Mouse (Mus musculus) WW6 (cell line): ENCODE results near the gene Clca3b.
"Not testable (repeated sequence)": the region's sequence is repeated elsewhere in the genome, so short reads cannot be mapped to it uniquely, and the experiment has no call there.

Source experiments
- DNase-seq: peaks from one replicate; pipeline ENCODE4 v3.0.0-alpha.2; 2013; ENCODE audit warnings: low read depth, low spot score

Gene Clca3b

GRCm38 (mm10) chr3:144849014-144849556 is at the start of gene Clca3b:
Clca3b (minus strand) TSS chr3:144849357.
- not testable (repeated sequence) for DNase-seq

DNA sequence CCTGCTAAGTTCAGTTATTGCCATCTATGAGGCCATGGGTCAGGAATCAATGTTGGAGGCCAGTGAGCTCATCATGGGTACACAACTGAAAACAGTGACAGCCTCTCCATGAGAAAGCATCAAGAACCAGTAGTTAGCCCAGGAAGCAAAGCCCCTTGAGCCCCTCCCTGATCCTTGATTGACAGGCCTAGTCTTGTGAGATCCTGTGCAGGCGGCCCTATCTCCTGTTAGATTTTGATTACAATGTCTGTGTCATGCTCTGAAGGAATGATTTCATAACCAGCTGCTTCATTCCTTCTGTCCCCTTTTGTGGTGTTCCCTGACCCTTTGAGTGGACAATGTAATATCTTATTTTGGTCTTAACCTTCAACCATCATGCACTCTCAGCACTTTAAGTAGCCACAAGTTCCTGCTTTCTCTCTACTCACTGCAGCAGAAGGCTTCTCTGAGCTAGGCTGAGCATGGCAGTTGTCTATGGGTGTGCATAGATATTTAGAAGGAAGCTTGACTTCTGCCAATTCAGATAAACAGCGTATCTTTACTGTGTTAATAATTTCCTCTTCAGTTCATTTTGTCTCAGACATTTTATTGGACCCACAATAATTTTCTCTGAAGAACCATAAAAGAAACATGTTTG is 48.0 kb upstream of the Clca3b start:
- no peak for DNase-seq

DNA sequence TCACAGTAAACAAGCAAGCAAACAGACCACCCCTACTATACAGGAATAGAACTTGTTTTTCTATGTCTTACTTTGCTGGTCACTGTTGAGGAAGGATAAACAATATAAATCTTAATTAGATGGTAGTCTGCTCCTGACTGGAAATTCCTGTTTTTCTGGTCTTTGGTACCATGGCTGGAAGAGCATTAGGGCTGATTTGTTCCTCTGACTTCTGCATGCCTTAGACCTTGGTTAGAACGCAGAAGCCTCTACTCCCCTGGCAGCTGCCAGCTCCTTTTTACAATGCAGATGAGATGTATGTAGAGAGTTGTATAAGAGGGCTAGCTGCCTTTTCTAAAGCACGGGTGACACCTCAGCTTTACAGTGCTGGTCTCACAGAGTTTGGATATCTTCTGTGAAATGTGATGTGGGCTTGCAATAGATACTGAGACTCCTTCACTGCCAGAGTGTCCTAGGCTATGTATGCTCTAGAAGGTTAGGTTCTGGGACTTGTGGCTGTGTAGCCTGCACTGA is 41.1 kb upstream of the Clca3b start:
- no peak for DNase-seq

GRCm38 (mm10) chr3:144886957-144887356 is 37.8 kb upstream of the Clca3b start:
- DNase-seq: no peak

- DNase-seq: not testable (repeated sequence)
Measured at GRCm38 (mm10) chr3:144872012-144872411, 22.9 kb upstream of the Clca3b start.

GRCm38 (mm10) chr3:144849584-144849983 is 427 bp upstream of the Clca3b start:
- no peak for DNase-seq

- DNase-seq: no peak
Measured at GRCm38 (mm10) chr3:144827257-144827656, 21.9 kb downstream of the Clca3b start.

DNA sequence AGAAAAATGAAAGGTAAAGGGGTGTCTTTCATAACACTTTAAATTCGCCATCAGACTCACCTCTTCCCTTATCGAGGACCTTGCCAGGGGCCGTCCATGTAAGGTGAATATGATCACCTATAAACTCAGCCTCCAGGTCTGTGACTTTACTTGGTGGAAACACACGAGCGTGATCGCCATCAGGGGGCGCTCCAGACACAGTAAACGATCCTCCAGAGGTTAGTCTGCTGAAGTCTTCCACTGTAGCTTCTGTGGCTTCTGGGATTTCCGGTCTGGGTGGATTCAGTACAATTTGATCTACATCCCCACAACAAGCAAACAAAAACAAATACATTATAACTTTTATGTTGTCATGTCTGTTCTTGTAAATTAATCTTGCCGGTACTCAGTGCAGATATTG is 24.0 kb downstream of the Clca3b start:
- DNase-seq: peak; percentile 39

- no peak for DNase-seq
Measured at GRCm38 (mm10) chr3:144823331-144823730, 25.8 kb downstream of the Clca3b start.

GRCm38 (mm10) chr3:144820632-144821031 is 28.5 kb downstream of the Clca3b start:
- DNase-seq: no peak

- DNase-seq: not testable (repeated sequence)
Measured at GRCm38 (mm10) chr3:144819219-144819618, 29.9 kb downstream of the Clca3b start, which contains the start of gene Clca3a2. Clca3a2 (minus strand) TSS chr3:144819494.

DNA sequence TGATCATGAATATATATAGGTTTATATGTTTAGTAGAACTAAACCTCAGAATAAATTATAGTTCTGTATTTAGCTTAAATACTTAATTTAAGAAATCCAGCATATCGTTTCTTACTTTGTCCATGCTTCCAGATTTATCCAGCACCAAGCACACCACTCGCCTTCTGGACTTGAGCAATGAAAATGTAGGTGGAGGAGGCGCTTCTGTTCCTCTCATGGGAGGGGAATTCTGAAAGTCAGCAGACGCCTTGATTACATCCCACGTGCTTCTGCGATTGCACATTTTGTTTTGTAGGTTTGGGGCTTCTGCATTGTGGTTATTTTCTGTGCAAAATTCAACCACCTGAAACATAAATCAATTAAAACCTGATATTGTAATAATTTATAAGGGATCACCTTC is 35.8 kb downstream of the Clca3b start:
- not testable (repeated sequence) for DNase-seq

DNA sequence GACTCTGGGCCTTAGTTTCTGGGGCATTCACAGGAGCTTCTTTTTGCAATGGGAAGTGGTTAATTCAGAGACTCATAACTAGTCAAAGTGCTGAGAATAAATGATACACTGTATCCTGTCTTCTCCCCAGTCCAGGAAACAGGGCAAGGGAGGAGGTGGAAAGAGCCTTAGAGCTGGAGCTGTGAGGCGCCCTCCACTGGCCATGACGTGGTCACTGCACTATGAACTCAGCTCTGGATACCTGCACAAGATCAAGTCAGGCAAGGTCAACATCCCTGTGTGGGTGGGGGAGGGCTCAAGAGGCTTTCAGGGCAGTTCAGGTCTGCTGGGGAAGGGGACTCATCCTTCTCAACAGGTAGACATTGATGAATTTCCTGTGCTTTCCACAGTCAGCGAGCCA is 37.3 kb downstream of the Clca3b start:
- no peak for DNase-seq

- not testable (repeated sequence) for DNase-seq
Measured at GRCm38 (mm10) chr3:144808153-144808925, 40.8 kb downstream of the Clca3b start.

DNA sequence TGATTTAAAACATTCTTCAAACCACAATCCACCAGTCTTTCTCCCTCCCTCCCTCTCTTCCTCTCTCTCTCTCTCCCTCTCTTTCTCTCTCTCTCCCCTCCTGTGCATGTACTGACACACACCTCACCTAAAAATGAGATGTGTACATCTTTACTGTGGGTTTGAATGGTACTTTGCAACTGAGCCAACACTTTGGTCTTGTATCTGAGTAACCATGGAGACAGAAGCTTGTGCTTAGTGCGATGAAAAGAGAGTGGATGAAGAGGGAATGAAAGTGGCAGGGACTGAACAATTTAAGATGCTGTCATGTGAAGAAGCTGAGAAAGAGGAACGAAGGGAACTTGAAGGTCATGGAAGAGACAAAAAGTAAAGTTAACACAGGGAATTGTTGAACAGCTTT is 42.5 kb downstream of the Clca3b start:
- not testable (repeated sequence) for DNase-seq

- peak; percentile 20 for DNase-seq
Measured at GRCm38 (mm10) chr3:144801861-144802260, 47.3 kb downstream of the Clca3b start.

GRCm38 (mm10) chr3:144785181-144786148 is 63.7 kb downstream of the Clca3b start:
- no peak for DNase-seq
